Mouse (Mus musculus): ENCODE results near the gene Bag1. TPM values are rescaled to one million over a fixed set of nuclear protein-coding genes. Genes with fewer than 3 reads are reported as not detected.

Bag1 gene
- total and polyA plus RNA-seq, 3 experiments = 97.0 to 301 (median 263) TPM

DNA sequence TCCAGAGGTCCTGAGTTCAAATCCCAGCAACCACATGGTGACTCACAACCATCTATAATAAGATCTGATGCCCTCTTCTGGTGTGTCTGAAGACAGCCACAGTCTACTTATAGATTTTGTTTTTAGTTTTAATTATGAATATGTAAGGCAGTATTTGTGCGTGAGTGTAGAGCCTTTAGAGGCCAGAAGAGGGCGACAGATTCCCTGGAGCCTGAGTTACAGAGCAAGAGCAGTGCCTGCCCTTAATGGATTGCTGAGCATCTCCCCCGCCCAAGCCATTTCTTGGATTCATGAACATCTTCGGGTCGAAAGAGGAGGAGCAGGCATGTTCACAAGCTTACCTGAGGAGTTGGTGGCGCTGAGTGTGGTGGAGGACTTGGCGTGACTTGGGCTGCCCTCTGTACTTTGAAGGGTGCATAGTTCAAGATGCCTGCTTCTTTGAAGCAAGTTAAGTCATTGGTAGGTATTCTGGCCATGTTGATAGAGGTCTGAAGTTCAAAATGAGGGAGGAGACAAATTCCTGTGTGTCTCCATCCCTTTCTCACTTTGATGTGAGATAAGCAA lies 31.4 kb downstream of the Bag1 start:
- Histone ChIP-seq H3K27ac (no peak overlapping the region), H3K27me3 (ENCODE audit: control insufficient read depth, insufficient read depth, low read length) (no peaks in the 10 kb centered on the region), H3K79me2 (replicated peaks; ENCODE audit: control insufficient read depth, insufficient read depth, low read length) (no peaks in the 10 kb centered on the region), H3K4me1 (ENCODE audit: control insufficient read depth, insufficient read depth, low read length) (no peaks in the 10 kb centered on the region; the same call in 1 of the 2 replicates), H3K9ac (ENCODE audit: low read depth, low read length) (no peak overlapping the region), H3K36me3 (ENCODE audit: control insufficient read depth, insufficient read depth, low read length) (no peaks in the 10 kb centered on the region), H3K4me3 (no peak overlapping the region)
- DNase-seq = no peak
- no peak for TF ChIP-seq EP300 (IDR thresholded peaks at IDR 0.05; ENCODE audit: insufficient read depth, low read depth, low read length)
- peak; percentile 34 for TF ChIP-seq CTCF (IDR thresholded peaks at IDR 0.05)
- no peak for TF ChIP-seq POLR2A (IDR thresholded peaks at IDR 0.05; ENCODE audit: insufficient read depth, low read depth, low read length)
- intact Hi-C loops (cut with DNase I) = no loop called here
- 93% methylated on average over 7 of the region's 7 CpGs for WGBS

DNA sequence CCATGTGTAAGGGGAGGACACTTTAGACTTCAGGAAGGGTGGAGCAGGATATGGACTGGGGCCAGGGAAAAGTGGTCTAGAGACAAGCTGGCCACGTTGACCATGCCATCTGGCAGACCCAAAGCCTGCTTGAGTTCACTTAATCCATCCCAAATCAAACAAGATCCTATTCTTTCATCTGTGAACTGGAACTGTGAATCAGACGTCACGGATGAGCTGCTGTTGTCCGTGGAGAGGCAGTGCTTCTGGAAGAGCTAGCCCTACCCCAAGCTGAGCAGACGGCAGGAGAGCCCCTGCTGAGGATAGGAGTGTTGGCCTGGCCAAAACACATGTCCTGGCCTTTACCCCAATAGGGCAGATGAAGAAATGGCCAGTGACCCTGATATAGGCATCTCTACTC lies 32.1 kb downstream of the Bag1 start:
- Histone ChIP-seq H3K79me2 (replicated peaks; ENCODE audit: control insufficient read depth, insufficient read depth, low read length) (no peaks in the 10 kb centered on the region), H3K4me1 (ENCODE audit: control insufficient read depth, insufficient read depth, low read length) (no peaks in the 10 kb centered on the region; the same call in 1 of the 2 replicates), H3K4me3 (no peak overlapping the region), H3K9ac (ENCODE audit: low read depth, low read length) (no peak overlapping the region), H3K27ac (no peak overlapping the region), H3K27me3 (ENCODE audit: control insufficient read depth, insufficient read depth, low read length) (no peaks in the 10 kb centered on the region), H3K36me3 (ENCODE audit: control insufficient read depth, insufficient read depth, low read length) (no peaks in the 10 kb centered on the region)
- no peak for DNase-seq
- TF ChIP-seq EP300 (IDR thresholded peaks at IDR 0.05; ENCODE audit: insufficient read depth, low read depth, low read length) = no peak
- intact Hi-C loops (cut with DNase I) = no loop called here
- WGBS = 61% methylated on average over 5 of the region's 5 CpGs

DNA sequence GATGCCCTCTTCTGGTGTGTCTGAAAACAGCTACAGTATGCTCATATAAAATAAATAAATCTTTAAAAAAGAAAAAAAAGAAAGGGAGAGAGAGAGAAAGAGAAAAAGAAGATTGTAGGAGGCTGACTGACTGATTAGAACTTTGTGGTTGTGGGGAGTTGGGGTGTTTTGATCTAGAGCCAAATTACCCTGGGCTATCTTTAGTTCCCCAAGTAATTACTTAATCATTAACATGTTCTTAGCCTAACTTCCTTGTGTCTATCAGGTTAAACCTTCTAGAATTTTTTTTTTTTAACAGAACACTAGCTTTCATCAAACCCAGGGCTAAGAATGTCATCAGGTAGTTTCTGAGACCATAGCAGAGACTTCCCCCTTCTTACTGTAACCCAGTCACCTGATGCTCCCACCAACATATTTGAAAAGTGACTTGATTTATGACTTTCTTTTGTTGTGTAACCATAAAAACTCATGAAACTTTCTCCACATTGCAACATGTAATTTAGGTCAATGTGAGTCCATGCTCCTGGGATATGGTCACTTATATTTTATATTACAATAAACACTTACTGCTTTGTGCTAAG lies 33.7 kb downstream of the Bag1 start:
- H3K27ac ChIP-seq = no peak overlapping the region
- no peaks in the 10 kb centered on the region for H3K79me2 ChIP-seq (replicated peaks; ENCODE audit: control insufficient read depth, insufficient read depth, low read length)
- no peak overlapping the region for H3K9ac ChIP-seq (ENCODE audit: low read depth, low read length)
- intact Hi-C loops (cut with DNase I) = no loop called here
- H3K27me3 ChIP-seq (ENCODE audit: control insufficient read depth, insufficient read depth, low read length) = no peaks in the 10 kb centered on the region
- DNase-seq = no peak
- no peak overlapping the region for H3K4me3 ChIP-seq
- H3K4me1 ChIP-seq (ENCODE audit: control insufficient read depth, insufficient read depth, low read length) = no peaks in the 10 kb centered on the region
- TF ChIP-seq CTCF (IDR thresholded peaks at IDR 0.05) = no peak
- TF ChIP-seq POLR2A (IDR thresholded peaks at IDR 0.05; ENCODE audit: insufficient read depth, low read depth, low read length) = no peak
- no peak for TF ChIP-seq EP300 (IDR thresholded peaks at IDR 0.05; ENCODE audit: insufficient read depth, low read depth, low read length)
- no peaks in the 10 kb centered on the region for H3K36me3 ChIP-seq (ENCODE audit: control insufficient read depth, insufficient read depth, low read length)

DNA sequence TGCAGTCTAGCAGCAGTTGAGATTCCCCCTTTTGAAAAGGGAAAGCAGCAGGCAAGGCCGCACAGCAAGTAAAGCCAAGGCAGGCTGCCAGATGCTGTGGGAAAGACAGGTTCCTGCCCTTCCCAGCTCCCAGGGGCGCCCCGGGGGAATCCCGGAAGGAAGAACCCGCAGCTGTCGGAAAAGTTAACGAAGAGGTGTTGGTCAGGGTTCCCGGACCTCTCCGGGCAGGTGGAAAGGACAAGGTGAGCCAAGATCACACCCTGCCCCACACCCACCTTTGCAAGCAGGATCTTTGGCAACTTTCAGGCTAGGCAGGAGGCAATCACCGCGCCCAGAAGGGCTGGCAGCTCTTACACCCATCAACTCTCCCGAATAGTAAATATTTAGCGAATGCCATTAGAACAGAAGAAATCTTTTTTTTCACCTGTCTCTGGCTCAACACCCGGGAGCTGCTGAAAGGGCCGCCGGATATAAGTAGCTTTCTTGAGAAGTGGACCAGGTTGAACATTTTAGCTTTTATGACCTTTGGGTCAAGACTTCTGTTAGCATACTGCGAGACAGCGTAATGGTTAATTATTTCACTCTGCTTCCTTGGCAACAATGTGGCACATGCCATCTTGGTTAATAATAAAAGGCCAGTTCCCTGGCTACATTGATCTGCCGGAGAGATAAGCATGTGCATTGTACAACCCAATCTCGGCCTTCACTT lies 39.7 kb downstream of the Bag1 start:
- no peak for TF ChIP-seq CTCF (IDR thresholded peaks at IDR 0.05)
- TF ChIP-seq POLR2A (IDR thresholded peaks at IDR 0.05; ENCODE audit: insufficient read depth, low read depth, low read length) = no peak
- TF ChIP-seq EP300 (IDR thresholded peaks at IDR 0.05; ENCODE audit: insufficient read depth, low read depth, low read length) = no peak
- intact Hi-C loops (cut with DNase I) = loop anchor here (5.0 kb wide), 1 partner anchor 86 kb away; no protein-coding TSS in a partner anchor
- Histone ChIP-seq H3K36me3 (ENCODE audit: control insufficient read depth, insufficient read depth, low read length) (no peaks in the 10 kb centered on the region), H3K9ac (ENCODE audit: low read depth, low read length) (no peak overlapping the region), H3K27me3 (ENCODE audit: control insufficient read depth, insufficient read depth, low read length) (no peaks in the 10 kb centered on the region), H3K27ac (no peak overlapping the region), H3K79me2 (replicated peaks; ENCODE audit: control insufficient read depth, insufficient read depth, low read length) (no peaks in the 10 kb centered on the region), H3K4me3 (no peak overlapping the region), H3K4me1 (ENCODE audit: control insufficient read depth, insufficient read depth, low read length) (no peaks in the 10 kb centered on the region)
- 42% methylated on average over 20 of the region's 20 CpGs for WGBS
- DNase-seq = peak; percentile 34 to 47

DNA sequence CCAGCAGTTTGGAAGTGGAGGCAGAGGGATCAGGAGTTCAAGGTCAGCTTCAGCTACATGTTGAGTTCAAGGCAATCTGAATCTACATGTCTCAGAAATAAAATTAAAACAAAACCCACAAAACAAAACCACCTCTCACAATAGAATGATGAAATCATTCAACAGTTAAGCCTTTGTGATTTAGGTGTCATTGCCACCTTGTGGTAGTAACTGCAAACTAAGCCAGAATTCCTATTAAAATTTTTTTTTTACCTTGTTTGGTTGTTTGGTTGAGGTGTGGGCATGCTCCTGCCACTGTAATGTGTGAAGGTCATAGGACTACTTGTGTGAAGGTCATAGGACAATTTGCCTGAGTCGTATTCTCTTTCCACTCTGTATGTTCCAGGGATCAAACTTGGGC lies 41.8 kb downstream of the Bag1 start:
- TF ChIP-seq EP300 (IDR thresholded peaks at IDR 0.05; ENCODE audit: insufficient read depth, low read depth, low read length) = no peak
- TF ChIP-seq CTCF (IDR thresholded peaks at IDR 0.05) = peak; percentile 90
- Histone ChIP-seq H3K27ac (no peak overlapping the region), H3K27me3 (ENCODE audit: control insufficient read depth, insufficient read depth, low read length) (no peaks in the 10 kb centered on the region), H3K36me3 (ENCODE audit: control insufficient read depth, insufficient read depth, low read length) (no peaks in the 10 kb centered on the region), H3K4me3 (no peak overlapping the region), H3K4me1 (ENCODE audit: control insufficient read depth, insufficient read depth, low read length) (no peaks in the 10 kb centered on the region), H3K79me2 (replicated peaks; ENCODE audit: control insufficient read depth, insufficient read depth, low read length) (no peaks in the 10 kb centered on the region), H3K9ac (ENCODE audit: low read depth, low read length) (no peak overlapping the region)
- intact Hi-C loops (cut with DNase I) = loop anchor here (1.0 to 5.0 kb wide), 3 partner anchors 43 to 133 kb away; partner anchors contain the start of genes Bag1 and Chmp5
- 36% methylated on average over 1 of the region's 1 CpGs for WGBS
- no peak for DNase-seq

DNA sequence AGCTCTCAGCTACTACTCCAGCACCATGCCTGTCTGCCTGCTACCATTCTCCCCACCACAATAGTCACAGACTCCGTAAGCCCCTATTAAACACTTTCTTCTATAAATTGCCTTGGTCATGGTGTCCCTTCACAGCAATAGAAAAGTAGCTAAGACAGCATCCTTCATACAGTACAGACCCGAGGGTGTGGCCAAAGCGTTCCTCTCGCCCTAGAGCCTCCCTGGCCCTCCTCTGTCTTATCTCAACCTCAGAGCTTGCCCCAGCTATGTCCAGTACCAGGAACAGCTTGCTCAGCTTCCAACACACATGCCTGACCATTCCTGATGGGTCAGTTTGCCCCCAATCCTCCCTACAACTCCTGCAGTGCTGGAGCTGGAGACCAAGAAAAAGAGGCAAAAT lies 47.5 kb downstream of the Bag1 start:
- Histone ChIP-seq H3K4me3 (no peak overlapping the region), H3K9ac (ENCODE audit: low read depth, low read length) (no peak overlapping the region), H3K36me3 (ENCODE audit: control insufficient read depth, insufficient read depth, low read length) (no peaks in the 10 kb centered on the region), H3K27ac (no peak overlapping the region), H3K27me3 (ENCODE audit: control insufficient read depth, insufficient read depth, low read length) (no peaks in the 10 kb centered on the region), H3K4me1 (ENCODE audit: control insufficient read depth, insufficient read depth, low read length) (no peaks in the 10 kb centered on the region), H3K79me2 (replicated peaks; ENCODE audit: control insufficient read depth, insufficient read depth, low read length) (no peaks in the 10 kb centered on the region)
- intact Hi-C loops (cut with DNase I) = no loop called here
- DNase-seq = no peak
- 91% methylated on average over 4 of the region's 4 CpGs for WGBS
- TF ChIP-seq CTCF (IDR thresholded peaks at IDR 0.05) (no peak), EP300 (IDR thresholded peaks at IDR 0.05; ENCODE audit: insufficient read depth, low read depth, low read length) (no peak), POLR2A (IDR thresholded peaks at IDR 0.05; ENCODE audit: insufficient read depth, low read depth, low read length) (no peak)
